Mouse (Mus musculus): Measurements from ENCODE around the gene Tjp1. TPM values are rescaled to one million over a fixed set of nuclear protein-coding genes. Genes with fewer than 3 reads are reported as not detected.

The Tjp1 gene
- polyA plus RNA-seq, 1 experiment from 2014 or later = 0.10 TPM

DNA sequence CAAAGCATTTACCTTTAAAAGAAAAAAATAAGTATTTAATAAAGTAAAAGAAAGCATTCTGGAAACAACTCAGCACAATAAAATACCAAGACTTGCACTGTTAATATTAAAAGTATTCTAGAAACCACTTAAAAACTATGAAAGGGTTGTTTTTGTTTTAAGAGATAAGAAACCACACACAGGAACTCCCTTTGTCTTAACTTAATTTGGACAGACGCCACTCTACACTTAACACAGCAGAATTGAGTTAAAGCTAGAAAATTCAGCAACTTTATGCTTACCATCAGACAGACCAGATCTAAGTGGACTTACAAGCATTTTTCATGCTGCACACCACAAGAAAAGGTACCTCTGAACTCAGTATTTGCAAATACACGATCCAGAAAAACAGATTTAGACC, 172.7 kb downstream of the Tjp1 start:
- Histone ChIP-seq H3K36me3 (ENCODE audit: inconsistent target) (no peaks in the 10 kb centered on the region), H3K27ac (no peak overlapping the region), H3K79me2 (ENCODE audit: inconsistent target) (no peaks in the 10 kb centered on the region), H3K4me3 (ENCODE audit: inconsistent target) (no peak overlapping the region)
- WGBS (ENCODE audit: missing documents) = 6% methylated on average over 2 of the region's 2 CpGs

DNA sequence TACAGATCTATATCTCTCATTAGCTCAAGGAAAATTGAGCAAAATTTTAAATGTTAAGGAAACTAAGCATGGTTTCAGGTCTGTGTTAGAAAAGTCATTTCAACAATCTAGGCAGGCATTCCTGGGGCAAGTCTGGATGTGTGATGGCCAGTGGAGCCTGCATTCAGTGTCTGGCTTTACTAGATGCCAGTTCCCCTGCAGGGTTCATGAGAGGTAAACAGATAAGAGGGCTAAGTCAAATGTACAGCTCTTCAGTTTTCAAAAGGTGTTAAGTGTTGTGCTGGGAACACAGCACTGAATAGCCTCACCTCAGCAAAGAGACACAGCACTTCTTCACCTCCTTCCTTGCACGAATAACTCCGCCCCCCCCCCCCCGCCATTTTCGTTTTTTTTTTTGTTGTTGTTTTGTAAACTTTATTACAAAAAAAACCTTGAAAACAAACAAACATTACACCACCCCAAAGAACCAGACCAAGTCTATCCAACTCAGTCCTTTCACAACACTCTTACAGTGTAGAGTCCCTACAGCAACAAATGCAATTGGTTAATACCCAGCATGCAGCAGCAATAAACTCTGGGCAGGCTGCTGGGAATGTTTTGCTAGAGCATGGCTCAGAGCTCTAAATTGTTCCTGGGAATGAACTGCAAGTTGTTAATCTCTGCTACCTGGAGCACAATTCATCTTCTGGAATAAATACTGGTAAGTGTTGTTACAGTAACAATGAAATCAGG, 177.1 kb downstream of the Tjp1 start:
- H3K36me3 ChIP-seq (ENCODE audit: inconsistent target) = no peaks in the 10 kb centered on the region
- H3K79me2 ChIP-seq (ENCODE audit: inconsistent target) = no peaks in the 10 kb centered on the region
- H3K4me3 ChIP-seq (ENCODE audit: inconsistent target) = no peak overlapping the region
- 67% methylated on average over 3 of the region's 4 CpGs for WGBS (ENCODE audit: missing documents)
- no peak overlapping the region for H3K27ac ChIP-seq

DNA sequence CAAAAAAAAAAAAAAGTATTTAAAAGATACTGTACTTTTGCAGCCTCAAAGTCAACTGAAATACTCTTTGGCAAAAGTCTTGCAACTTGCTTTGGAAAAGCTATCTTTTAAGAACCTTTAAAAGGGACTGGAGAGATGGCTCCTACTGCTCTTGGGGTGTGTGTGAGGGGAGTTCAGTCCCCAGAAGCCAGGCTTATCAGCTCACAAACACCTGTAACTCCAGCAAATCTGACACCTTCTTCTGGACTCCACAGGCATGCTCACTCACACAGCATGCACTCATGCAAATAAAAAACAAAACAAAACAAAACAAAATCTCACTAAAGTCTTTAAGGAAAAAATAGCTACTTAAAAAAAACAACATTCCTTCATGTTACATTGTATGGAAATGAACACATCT, 179.0 kb downstream of the Tjp1 start:
- Histone ChIP-seq H3K79me2 (ENCODE audit: inconsistent target) (no peaks in the 10 kb centered on the region), H3K36me3 (ENCODE audit: inconsistent target) (no peaks in the 10 kb centered on the region), H3K27ac (no peak overlapping the region), H3K4me3 (ENCODE audit: inconsistent target) (no peak overlapping the region)

DNA sequence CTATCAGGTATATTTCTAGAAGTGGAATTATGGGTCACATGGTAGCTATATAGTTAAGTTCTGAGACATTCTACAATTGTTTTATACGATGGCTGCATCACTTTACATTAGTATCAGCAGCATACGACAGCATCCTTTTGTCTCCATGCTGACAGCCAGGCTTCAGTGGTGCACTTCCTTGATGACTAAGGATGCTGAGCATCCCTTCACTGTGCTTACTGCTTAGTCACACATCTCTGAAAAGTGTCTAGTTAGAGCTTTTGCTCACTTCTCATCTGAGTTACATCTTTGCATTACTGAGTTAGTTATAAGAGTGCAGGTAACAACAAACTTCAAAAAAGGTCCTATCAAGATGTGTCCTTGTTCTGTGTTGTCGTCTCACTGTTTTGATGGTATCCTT, 182.3 kb downstream of the Tjp1 start:
- WGBS (ENCODE audit: missing documents) = 88% methylated on average over 3 of the region's 3 CpGs
- no peak overlapping the region for H3K27ac ChIP-seq
- no peaks in the 10 kb centered on the region for H3K36me3 ChIP-seq (ENCODE audit: inconsistent target)
- no peaks in the 10 kb centered on the region for H3K79me2 ChIP-seq (ENCODE audit: inconsistent target)
- H3K4me3 ChIP-seq (ENCODE audit: inconsistent target) = no peak overlapping the region

DNA sequence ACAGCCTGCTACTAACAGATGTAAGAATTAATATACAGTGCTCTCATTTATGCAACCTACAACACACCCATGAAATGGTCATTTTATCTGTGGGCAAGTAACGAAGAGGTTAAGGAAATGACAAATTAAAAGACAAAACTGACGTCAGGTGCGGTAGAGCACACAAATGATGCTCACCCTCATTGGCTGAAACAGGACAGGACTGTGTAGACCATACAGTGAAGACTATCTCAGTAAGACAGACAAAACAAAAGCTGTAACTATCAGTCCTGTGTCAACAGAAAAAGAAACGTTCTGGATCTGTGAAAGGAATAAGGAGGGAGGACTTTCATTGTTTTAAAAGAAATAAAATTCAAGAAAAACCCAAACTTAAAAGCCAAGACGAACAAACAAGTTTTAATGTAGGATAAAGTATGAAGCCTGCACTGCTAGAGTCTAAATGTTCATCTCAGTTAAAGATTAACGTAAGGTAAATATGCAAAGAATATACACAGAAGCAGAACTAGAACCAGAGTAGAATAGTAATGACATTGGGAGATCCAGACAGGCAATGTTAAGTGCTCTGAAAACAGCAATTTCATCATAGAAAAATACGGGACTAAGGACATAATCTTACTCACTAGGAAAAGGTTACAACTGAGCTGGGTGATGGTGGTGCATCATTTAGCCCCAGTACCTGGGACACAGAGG, 189.9 kb downstream of the Tjp1 start:
- Histone ChIP-seq H3K27ac (no peak overlapping the region), H3K4me3 (ENCODE audit: inconsistent target) (no peak overlapping the region), H3K36me3 (ENCODE audit: inconsistent target) (no peaks in the 10 kb centered on the region), H3K79me2 (ENCODE audit: inconsistent target) (no peaks in the 10 kb centered on the region)
- WGBS (ENCODE audit: missing documents) = 87% methylated on average over 7 of the region's 7 CpGs

DNA sequence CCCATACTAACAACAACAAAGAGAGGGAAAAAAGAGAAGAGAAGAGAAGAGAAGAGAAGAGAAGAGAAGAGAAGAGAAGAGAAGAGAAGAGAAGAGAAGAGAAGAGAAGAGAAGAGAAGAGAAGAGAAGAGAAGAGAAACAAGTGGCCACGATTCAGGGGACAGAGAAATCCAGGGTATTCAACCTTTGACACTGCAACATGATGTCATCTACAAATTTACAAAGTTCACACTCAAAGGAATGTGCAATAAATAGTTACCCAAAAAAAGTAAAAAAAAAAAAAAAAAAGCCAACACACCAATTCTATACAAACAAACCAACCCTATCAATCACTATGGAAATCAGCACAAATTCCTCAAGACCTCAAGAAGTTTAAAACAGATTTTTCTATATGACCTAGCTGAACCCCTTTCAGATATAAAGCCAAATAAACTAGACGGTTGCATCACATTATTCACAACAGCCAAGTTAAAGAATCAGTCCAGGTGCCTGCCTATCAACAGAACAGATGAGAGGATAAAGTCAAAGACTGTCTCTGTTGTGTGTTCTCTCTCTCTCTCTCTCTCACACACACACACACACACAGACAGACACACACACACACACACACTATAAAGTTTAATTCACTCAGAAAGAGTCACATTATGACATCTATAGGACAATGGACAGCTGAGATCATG, 194.4 kb downstream of the Tjp1 start:
- no peaks in the 10 kb centered on the region for H3K36me3 ChIP-seq (ENCODE audit: inconsistent target)
- WGBS (ENCODE audit: missing documents) = 78% methylated on average over 2 of the region's 2 CpGs
- no peak overlapping the region for H3K27ac ChIP-seq
- H3K79me2 ChIP-seq (ENCODE audit: inconsistent target) = no peaks in the 10 kb centered on the region
- H3K4me3 ChIP-seq (ENCODE audit: inconsistent target) = no peak overlapping the region

DNA sequence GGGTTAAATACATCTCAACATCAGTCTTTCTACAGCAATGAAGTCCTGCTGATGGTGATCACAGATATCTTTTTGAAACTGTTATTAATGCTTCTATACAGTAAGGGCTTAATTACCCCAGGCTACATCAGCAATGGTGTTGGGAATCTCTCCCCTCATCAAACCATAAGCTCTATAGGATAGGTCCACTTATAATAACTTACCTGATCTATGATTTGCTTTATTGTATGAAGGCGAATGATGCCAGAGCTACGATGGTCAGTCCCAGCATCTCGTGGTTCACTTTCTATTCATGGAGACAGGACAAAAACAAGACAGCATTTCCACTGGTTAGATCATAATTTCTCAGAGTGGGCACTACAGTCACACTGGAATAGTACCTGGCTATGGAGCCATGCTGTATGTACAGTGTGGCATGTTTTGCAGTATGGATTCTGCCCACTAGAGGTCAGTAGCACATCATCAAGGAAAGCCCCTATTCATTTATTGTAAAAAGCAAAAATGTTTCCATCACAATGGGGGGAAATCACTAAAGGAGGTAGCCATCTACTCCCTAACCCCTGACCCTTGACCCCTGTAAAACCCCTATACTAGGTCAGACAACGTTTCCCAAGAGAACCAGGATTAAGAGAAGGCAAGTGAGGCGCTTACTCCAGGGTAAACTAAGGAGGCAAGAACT, 208.4 kb downstream of the Tjp1 start:
- H3K4me3 ChIP-seq (ENCODE audit: inconsistent target) = no peak overlapping the region
- H3K79me2 ChIP-seq (ENCODE audit: inconsistent target) = no peaks in the 10 kb centered on the region
- 68% methylated on average over 5 of the region's 5 CpGs for WGBS (ENCODE audit: missing documents)
- no peaks in the 10 kb centered on the region for H3K36me3 ChIP-seq (ENCODE audit: inconsistent target)
- H3K27ac ChIP-seq = no peak overlapping the region

DNA sequence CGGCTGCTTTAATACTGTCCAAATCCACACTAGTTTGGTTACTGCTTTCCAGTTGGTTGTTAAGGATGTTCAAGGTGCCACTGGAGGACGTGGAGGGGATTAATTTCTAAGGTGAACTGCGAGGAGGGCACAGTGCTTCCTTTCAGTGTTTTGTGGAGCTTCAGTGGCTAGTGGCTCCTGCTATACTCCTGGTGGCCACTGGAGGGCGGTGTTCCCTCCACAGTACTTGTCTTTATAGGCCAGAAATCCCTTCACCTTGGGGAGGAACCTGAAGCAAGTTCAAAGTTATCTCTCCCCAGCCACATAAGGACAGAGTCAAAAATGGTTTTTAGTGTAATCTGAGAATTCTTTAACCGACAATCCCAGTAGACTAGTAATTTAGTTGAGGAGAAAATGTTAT, 210.2 kb downstream of the Tjp1 start:
- Histone ChIP-seq H3K36me3 (ENCODE audit: inconsistent target) (no peaks in the 10 kb centered on the region), H3K79me2 (ENCODE audit: inconsistent target) (no peaks in the 10 kb centered on the region), H3K27ac (no peak overlapping the region), H3K4me3 (ENCODE audit: inconsistent target) (no peak overlapping the region)
- WGBS (ENCODE audit: missing documents) = 34% methylated on average over 5 of the region's 5 CpGs

DNA sequence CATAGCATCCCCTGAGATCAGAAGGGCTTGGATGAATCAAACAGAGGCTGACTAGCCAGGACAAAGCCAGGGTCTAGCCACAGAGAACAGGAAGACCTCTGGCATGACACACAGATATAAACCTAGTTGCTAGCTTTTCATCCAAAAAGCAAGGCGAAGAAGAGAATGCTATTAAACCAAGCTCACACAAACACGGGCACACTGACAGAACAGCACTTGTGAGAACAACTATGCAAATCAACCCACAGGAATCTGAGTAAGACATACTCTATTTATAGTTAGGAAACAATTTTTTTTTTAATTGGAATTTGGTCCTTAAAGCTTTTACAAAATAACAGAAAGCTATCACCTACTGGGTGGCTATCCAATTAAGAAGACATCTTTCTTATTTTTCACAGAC, 212.4 kb downstream of the Tjp1 start:
- H3K36me3 ChIP-seq (ENCODE audit: inconsistent target) = no peaks in the 10 kb centered on the region
- WGBS (ENCODE audit: missing documents) = 70% methylated on average over 2 of the region's 2 CpGs

DNA sequence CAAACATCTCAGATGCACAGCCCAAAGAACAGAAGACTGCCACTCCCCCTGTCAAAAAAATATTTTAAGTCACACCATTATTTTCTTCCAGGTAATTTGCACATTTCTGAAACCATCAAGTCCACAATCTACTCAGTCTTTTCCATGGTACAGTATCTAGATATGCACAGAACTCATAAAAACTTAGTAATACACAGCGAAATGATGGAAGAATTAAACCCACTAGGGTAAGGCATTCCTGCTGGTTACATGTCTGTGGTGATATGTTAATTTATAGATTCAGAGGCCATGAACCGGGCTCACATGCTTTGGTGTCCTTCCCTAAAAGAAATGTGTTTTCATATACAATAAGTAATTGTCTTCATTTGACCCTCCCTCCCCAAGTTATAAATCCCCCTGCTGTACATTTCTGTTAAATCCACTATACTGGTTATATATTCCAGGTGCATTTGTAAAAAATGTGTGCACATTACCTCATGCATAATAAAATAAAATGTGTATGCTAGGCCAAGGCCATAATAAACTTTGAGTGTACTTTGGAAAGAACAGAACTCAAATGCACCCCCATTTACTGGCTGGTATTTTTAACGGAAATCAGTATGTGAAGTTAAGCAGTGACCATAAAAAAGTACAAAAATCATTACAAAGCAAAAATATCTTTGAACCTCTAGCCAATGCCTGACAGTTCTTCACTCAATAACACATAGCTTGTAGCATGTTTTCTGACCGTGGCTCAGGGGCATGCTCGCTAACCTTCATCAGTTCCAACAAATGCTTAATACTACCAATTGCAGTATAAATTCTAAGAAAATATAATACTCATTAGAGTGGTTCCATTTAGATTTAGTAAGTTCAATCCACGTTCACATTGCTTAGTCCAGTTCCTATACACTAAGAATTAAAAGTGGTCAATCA, 230.6 kb downstream of the Tjp1 start:
- Histone ChIP-seq H3K27ac (no peak overlapping the region), H3K36me3 (ENCODE audit: inconsistent target) (no peaks in the 10 kb centered on the region)
- 94% methylated on average over 6 of the region's 6 CpGs for WGBS (ENCODE audit: missing documents)

More for the DNA sequence above, 212.4 kb downstream of the Tjp1 start:
- no peaks in the 10 kb centered on the region for H3K79me2 ChIP-seq (ENCODE audit: inconsistent target)
- no peak overlapping the region for H3K27ac ChIP-seq
- H3K4me3 ChIP-seq (ENCODE audit: inconsistent target) = no peak overlapping the region

DNA sequence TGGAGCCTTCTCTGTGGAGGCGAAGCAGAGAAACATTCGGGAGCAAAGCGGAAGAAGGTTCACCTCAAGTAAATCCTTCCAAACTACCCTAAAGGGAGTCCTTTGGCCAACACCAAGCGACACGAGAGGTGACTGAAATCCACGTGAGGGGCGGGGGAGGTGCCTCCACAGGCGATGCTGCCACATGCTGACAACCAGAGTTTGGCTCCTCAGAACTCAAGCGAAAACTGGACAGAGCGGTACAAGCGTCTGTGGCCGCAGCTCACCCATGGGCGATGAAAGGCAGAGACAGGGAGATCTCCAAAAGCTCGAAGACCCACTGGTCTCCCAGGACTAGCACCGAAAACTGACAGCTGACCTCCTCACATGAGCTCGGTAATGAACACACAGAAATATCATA, 244.7 kb downstream of the Tjp1 start:
- H3K27ac ChIP-seq = no peak overlapping the region
- H3K79me2 ChIP-seq (ENCODE audit: inconsistent target) = no peaks in the 10 kb centered on the region
- no peak overlapping the region for H3K4me3 ChIP-seq (ENCODE audit: inconsistent target)
- H3K36me3 ChIP-seq (ENCODE audit: inconsistent target) = no peaks in the 10 kb centered on the region
- whole genome bisulfite sequencing (ENCODE audit: missing documents) = 79% methylated on average over 14 of the region's 16 CpGs

More for the DNA sequence above, 230.6 kb downstream of the Tjp1 start:
- Histone ChIP-seq H3K79me2 (ENCODE audit: inconsistent target) (no peaks in the 10 kb centered on the region), H3K4me3 (ENCODE audit: inconsistent target) (no peak overlapping the region)

DNA sequence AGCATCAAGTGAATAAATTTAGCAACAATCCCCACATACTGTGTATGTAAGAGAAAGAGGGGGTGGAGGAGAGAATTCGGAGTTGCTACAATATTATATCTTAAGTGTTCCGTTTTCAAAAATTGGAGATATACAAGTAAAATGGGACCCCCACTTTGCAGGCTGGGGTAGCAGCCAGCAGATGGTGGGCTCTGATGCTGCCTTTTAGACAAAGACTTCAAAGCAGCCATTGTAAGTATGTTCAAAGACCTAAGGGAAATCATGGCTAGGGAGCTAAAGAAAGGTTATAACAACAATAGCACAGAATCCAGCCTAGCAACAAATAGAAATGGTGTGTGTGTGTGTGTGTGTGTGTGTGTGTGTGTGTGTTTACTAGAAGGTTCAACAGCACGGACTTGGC, 245.6 kb downstream of the Tjp1 start:
- Histone ChIP-seq H3K27ac (no peak overlapping the region), H3K79me2 (ENCODE audit: inconsistent target) (no peaks in the 10 kb centered on the region), H3K36me3 (ENCODE audit: inconsistent target) (no peaks in the 10 kb centered on the region), H3K4me3 (ENCODE audit: inconsistent target) (no peak overlapping the region)
- WGBS (ENCODE audit: missing documents) = 100% methylated on average over 2 of the region's 3 CpGs

DNA sequence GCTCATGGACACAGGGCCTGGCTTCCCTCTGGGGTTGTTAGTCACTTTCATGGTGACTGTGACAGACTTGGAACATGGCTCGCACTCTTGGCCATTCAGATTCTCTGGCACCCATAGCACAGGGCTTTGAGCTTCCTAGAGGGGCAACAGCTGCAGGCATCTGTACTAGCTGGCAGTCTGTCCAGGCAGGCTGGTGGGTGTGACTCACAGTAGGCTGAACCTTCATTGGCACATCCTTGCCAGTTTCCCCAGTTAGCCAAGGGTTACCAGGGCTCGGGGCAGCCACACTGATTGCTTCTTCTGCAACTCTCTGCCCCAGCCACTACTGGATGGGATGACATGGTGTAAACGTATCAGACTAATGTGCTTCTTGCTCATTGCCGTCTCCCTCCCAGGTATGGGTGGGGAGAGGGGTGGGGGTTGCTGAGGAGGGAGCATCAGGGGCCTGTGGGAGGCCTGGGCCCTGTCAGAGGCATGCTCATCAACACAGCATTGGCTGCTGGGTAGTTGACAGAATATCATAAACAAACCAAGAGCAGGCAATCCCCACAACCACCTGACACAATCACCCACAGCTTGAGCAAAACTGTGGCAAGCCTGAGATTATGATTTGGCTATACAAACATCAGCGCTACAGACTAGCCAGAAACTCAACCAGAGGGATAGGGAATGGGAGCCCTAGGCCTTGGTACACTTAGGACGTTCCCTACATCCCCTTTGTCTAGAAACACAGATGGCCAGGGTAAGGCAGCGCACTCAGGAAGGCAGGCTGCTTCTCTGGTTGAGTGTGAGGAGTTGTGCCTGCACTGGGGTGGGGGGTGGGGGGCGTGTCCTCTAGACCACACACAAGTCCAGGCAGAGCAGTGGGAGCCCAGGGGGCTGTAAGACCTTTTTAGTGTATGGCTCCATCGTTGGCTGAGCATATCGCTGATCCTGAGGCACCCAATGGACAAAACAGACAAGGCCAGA, 246.4 kb downstream of the Tjp1 start:
- 82% methylated on average over 10 of the region's 10 CpGs for WGBS (ENCODE audit: missing documents)
- Histone ChIP-seq H3K27ac (no peak overlapping the region), H3K79me2 (ENCODE audit: inconsistent target) (no peaks in the 10 kb centered on the region), H3K36me3 (ENCODE audit: inconsistent target) (no peaks in the 10 kb centered on the region), H3K4me3 (ENCODE audit: inconsistent target) (no peak overlapping the region)
